Mouse (Mus musculus) lung, postnatal 36 days (tissue): Measurements from ENCODE around the gene Rpl31.

Experiments used
- DNase-seq: peaks from one replicate; pipeline ENCODE4 v3.0.0; 2022; ENCODE audit warnings: mixed read lengths

The Rpl31 gene

GRCm38 (mm10) chr1:39407108-39407507, 39.5 kb downstream of the Rpl31 start:
- no peak for DNase-seq

DNA sequence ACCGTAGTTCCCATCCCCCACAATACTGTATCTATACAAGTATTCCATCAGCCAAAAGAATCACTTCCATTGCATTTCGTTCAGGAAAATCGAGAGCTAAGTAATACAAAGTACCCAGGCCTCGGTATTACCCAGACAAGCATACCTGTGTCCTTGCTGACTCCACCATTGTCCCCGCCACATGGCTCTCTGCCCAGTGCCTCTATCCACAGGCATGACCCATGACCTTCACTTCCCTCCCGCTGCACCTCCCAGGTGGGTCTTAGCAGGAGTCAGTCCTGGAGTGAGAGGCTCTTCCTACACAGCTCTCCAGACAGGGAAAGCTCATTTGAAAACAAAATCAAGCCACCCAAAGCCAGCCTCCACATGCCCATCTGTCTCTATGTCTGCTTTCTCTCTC, 40.5 kb downstream of the Rpl31 start:
- DNase-seq: no peak

- no peak for DNase-seq
Observed at GRCm38 (mm10) chr1:39408668-39409067, 41.0 kb downstream of the Rpl31 start.

GRCm38 (mm10) chr1:39410085-39410821, 42.6 kb downstream of the Rpl31 start:
- peak; percentile 66 for DNase-seq

DNA sequence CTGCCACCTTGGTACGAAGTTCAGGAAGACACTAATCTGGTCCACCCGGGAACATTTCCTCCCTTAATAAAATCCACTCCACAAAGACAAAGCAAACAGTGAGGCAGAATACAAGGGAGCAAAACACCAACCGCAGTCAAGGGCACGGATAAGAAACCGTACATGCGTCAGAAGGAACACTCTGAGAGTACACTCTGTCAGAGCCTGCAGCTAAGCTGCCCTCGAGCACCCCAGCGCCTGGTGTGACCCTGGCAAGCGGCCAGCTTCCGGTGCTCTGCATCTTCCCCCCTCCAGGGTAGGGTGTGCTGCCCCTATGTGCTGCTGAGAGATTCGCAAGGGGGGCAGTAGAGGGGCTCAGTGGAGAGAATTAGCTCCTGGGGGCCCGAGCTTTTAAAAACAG, 50.2 kb downstream of the Rpl31 start:
- peak; percentile 84 for DNase-seq

GRCm38 (mm10) chr1:39418852-39419251, 51.2 kb downstream of the Rpl31 start:
- peak; percentile 55 for DNase-seq

- peak; percentile 50 for DNase-seq
Observed at GRCm38 (mm10) chr1:39420987-39421386, 53.3 kb downstream of the Rpl31 start.
